Mouse (Mus musculus): Measurements from ENCODE around the gene Tent4a.

Tent4a gene

GRCm38 (mm10) chr13:69479906-69480305 lies 54.5 kb downstream of the Tent4a start:
- no peak for DNase-seq (ENCODE audit: low read depth, low spot score)

GRCm38 (mm10) chr13:69478703-69479102 lies 55.7 kb downstream of the Tent4a start:
- no peak for DNase-seq (ENCODE audit: low read depth, low spot score)

- DNase-seq (ENCODE audit: low read depth, low spot score), result no peak
These were observed 73.6 kb downstream of the Tent4a start for GRCm38 (mm10) chr13:69460635-69461465.

GRCm38 (mm10) chr13:69459657-69460458 lies 74.6 kb downstream of the Tent4a start:
- peak; percentile 14 for DNase-seq (ENCODE audit: low read depth, low spot score)

GRCm38 (mm10) chr13:69458891-69459290 lies 75.5 kb downstream of the Tent4a start:
- no peak for DNase-seq (ENCODE audit: low read depth, low spot score)

- no peak for DNase-seq (ENCODE audit: low read depth, low spot score)
These were observed 76.0 kb downstream of the Tent4a start for GRCm38 (mm10) chr13:69458461-69458860.

GRCm38 (mm10) chr13:69457105-69457504 lies 77.3 kb downstream of the Tent4a start:
- DNase-seq (ENCODE audit: low read depth, low spot score), result no peak

- no peak for DNase-seq (ENCODE audit: low read depth, low spot score)
These were observed 77.8 kb downstream of the Tent4a start for GRCm38 (mm10) chr13:69456641-69457040.

GRCm38 (mm10) chr13:69455476-69456175 lies 78.8 kb downstream of the Tent4a start:
- no peak for DNase-seq (ENCODE audit: low read depth, low spot score)
